Comparison of ENCODE assay signal across 9 mouse cellular contexts in genomic region chr6:142514912-142515311, GRCm38 (mm10). TPM values are rescaled to one million over a fixed set of nuclear protein-coding genes. Genes with fewer than 3 reads are reported as not detected.
DNase-seq lines count a peak whose midpoint lies in the region; ATAC-seq lines count a peak whose summit lies in the region.
"Had no signal": no experiment of that assay in that cellular context is flagged by ENCODE, and none has a peak within 500 bp of the region (broad histone marks: within the 10 kb centered on the region; RNA-seq: fewer than 3 reads in every experiment).

No protein-coding gene starts in this region.

- H3K9me3 ChIP-seq in hindbrain, embryonic 11.5 days (ENCODE audit: control insufficient read depth, low read length), result no peaks in the 10 kb centered on the region
- H3K9me3 ChIP-seq in hindbrain, embryonic 14.5 days (ENCODE audit: control insufficient read depth, low read length), result no peaks in the 10 kb centered on the region
- H3K9me3 ChIP-seq in limb, embryonic 11.5 days (ENCODE audit: control insufficient read depth, low read length), result no peaks in the 10 kb centered on the region

- H3K36me3 ChIP-seq in hindbrain, embryonic 11.5 days (ENCODE audit: control insufficient read depth, insufficient read depth, low read length), result no peaks in the 10 kb centered on the region
- no peaks in the 10 kb centered on the region for H3K36me3 ChIP-seq in hindbrain, embryonic 14.5 days (replicated peaks; ENCODE audit: control insufficient read depth, insufficient read depth)
- H3K36me3 ChIP-seq in limb, embryonic 11.5 days (ENCODE audit: control insufficient read depth, insufficient read depth, low read length), result no peaks in the 10 kb centered on the region

- peak; percentile 63 for DNase-seq in hindbrain, embryonic 11.5 days (ENCODE audit: low spot score)
- no peak for DNase-seq in hindbrain, embryonic 14.5 days (ENCODE audit: low spot score)
- DNase-seq in Muller cell, postnatal 12 days (ENCODE audit: inconsistent ontology term), result peak; percentile 16
- DNase-seq in cerebellum, adult 9-11 months, result peak; percentile 27
- DNase-seq in limb, embryonic 11.5 days (ENCODE audit: low spot score), result peak; percentile 72
- peak; percentile 64 for DNase-seq in telencephalon, adult 2 months (ENCODE audit: low read depth, low spot score)

- no peak overlapping the region for H3K27ac ChIP-seq in hindbrain, embryonic 11.5 days (ENCODE audit: low read depth, low read length)
- no peak overlapping the region for H3K27ac ChIP-seq in hindbrain, embryonic 14.5 days
- H3K27ac ChIP-seq in limb, embryonic 11.5 days (replicated peaks; ENCODE audit: low read depth, low read length), result no peak overlapping the region

- no peaks in the 10 kb centered on the region for H3K4me1 ChIP-seq in hindbrain, embryonic 11.5 days (replicated peaks; ENCODE audit: control insufficient read depth, insufficient read depth, low read length)
- H3K4me1 ChIP-seq in hindbrain, embryonic 14.5 days (replicated peaks; ENCODE audit: control insufficient read depth, insufficient read depth, low read length), result no peaks in the 10 kb centered on the region
- 0 out of 2 replicates have a peak, but pooled peaks cover 6% of the 10 kb centered on the region for H3K4me1 ChIP-seq in limb, embryonic 11.5 days (ENCODE audit: control insufficient read depth, insufficient read depth, low read length)

- no peak overlapping the region for H3K4me3 ChIP-seq in hindbrain, embryonic 11.5 days (ENCODE audit: low read depth, low read length)
- no peak overlapping the region for H3K4me3 ChIP-seq in hindbrain, embryonic 14.5 days (replicated peaks; ENCODE audit: low read length)
- H3K4me3 ChIP-seq in limb, embryonic 11.5 days (ENCODE audit: low read depth, low read length), result no peak overlapping the region

- WGBS in hindbrain, embryonic 11.5 days, result 4% methylated on average over 10 of the region's 10 CpGs
- WGBS in hindbrain, embryonic 14.5 days, result 2% methylated on average over 10 of the region's 10 CpGs
- WGBS in limb, embryonic 11.5 days, result 5% methylated on average over 10 of the region's 10 CpGs

- no peak overlapping the region for H3K4me2 ChIP-seq in hindbrain, embryonic 11.5 days (replicated peaks; ENCODE audit: low read depth, low read length)
- H3K4me2 ChIP-seq in hindbrain, embryonic 14.5 days (replicated peaks), result no peak overlapping the region
- no peak overlapping the region for H3K4me2 ChIP-seq in limb, embryonic 11.5 days (ENCODE audit: low read depth, severe bottlenecking)

- H3K27me3 ChIP-seq in hindbrain, embryonic 11.5 days (ENCODE audit: control insufficient read depth, insufficient read depth, low read length), result peaks cover 4% of the 10 kb centered on the region; the same call in 1 of the 2 replicates
- H3K27me3 ChIP-seq in hindbrain, embryonic 14.5 days (ENCODE audit: control insufficient read depth, insufficient read depth, low read length), result 0 out of 2 replicates have a peak, but pooled peaks cover 4% of the 10 kb centered on the region
- H3K27me3 ChIP-seq in limb, embryonic 11.5 days (ENCODE audit: control insufficient read depth, insufficient read depth, low read length), result no peaks in the 10 kb centered on the region

- no peak overlapping the region for H3K9ac ChIP-seq in hindbrain, embryonic 11.5 days (ENCODE audit: low read depth, low read length)
- no peak overlapping the region for H3K9ac ChIP-seq in hindbrain, embryonic 14.5 days
- no peak overlapping the region for H3K9ac ChIP-seq in limb, embryonic 11.5 days (ENCODE audit: low read length)

- ATAC-seq in hindbrain, embryonic 11.5 days (ENCODE audit: low FRiP score), result 0 out of 2 replicates have a peak, but pooled peaks have one; percentile 13
- ATAC-seq in hindbrain, embryonic 14.5 days (ENCODE audit: low FRiP score), result no peak
- 0 out of 2 replicates have a peak, but pooled peaks have one; percentile 17 for ATAC-seq in granulocyte monocyte progenitor cell, adult 5-6 weeks (replicated peaks; ENCODE audit: poor library complexity, severe bottlenecking)
- no peak for ATAC-seq in limb, embryonic 11.5 days (ENCODE audit: insufficient number of reproducible peaks, low FRiP score, low TSS enrichment, low read depth)
- ATAC-seq in activated CD4-positive, CD25-positive, alpha-beta regulatory T cell, adult 4 months, result no peak

RNA-seq across cellular contexts. Expression of gene Ldhb, which starts 7.2 kb away (rescaled TPM):
- polyA plus RNA-seq in hindbrain, embryonic 11.5 days (2014; fragmentation: Nextera tagmentation; extraction: Ambion mirVana), result 388 and 406 TPM in 2 replicates
- polyA plus RNA-seq in hindbrain, embryonic 14.5 days (2014; fragmentation: Nextera tagmentation; extraction: Ambion mirVana), result 483 and 499 TPM in 2 replicates
- 64.1 and 67.3 TPM in 2 replicates for total RNA-seq in granulocyte monocyte progenitor cell, adult 5-6 weeks (2014; fragmentation: Nextera tagmentation)
- total RNA-seq in granulocyte monocyte progenitor cell, adult 5-6 weeks (2017), result 41.2 and 42.4 TPM in 2 replicates
- 521 and 564 TPM in 2 replicates for polyA plus RNA-seq in limb, embryonic 11.5 days (2014; fragmentation: Nextera tagmentation; extraction: Ambion mirVana)
- polyA plus RNA-seq in activated CD4-positive, CD25-positive, alpha-beta regulatory T cell, adult 4 months (2017; shearing (Covaris generic)), result 10 to 100 TPM; 67.6 to 85.1 TPM

RNA-seq across cellular contexts. Expression of gene Gys2, which starts 42.0 kb away (rescaled TPM):
- polyA plus RNA-seq in hindbrain, embryonic 11.5 days (2014; fragmentation: Nextera tagmentation; extraction: Ambion mirVana), result 0.46 TPM in 1 of 2 replicates, not detected in the other
- 0.07 TPM in 1 of 2 replicates, not detected in the other for polyA plus RNA-seq in hindbrain, embryonic 14.5 days (2014; fragmentation: Nextera tagmentation; extraction: Ambion mirVana)
- not detected in 2 replicates for total RNA-seq in granulocyte monocyte progenitor cell, adult 5-6 weeks (2014; fragmentation: Nextera tagmentation)
- not detected in 2 replicates for total RNA-seq in granulocyte monocyte progenitor cell, adult 5-6 weeks (2017)
- polyA plus RNA-seq in limb, embryonic 11.5 days (2014; fragmentation: Nextera tagmentation; extraction: Ambion mirVana), result not detected in 2 replicates
- not detected for polyA plus RNA-seq in activated CD4-positive, CD25-positive, alpha-beta regulatory T cell, adult 4 months (2017; shearing (Covaris generic))
- polyA plus RNA-seq: heart, embryonic 14.5 days had no signal

RNA-seq across cellular contexts. Expression of gene Kcnj8, which starts 56.5 kb away (rescaled TPM):
- polyA plus RNA-seq in hindbrain, embryonic 11.5 days (2014; fragmentation: Nextera tagmentation; extraction: Ambion mirVana), result 4.1 and 4.8 TPM in 2 replicates
- 12.4 and 12.9 TPM in 2 replicates for polyA plus RNA-seq in hindbrain, embryonic 14.5 days (2014; fragmentation: Nextera tagmentation; extraction: Ambion mirVana)
- total RNA-seq in granulocyte monocyte progenitor cell, adult 5-6 weeks (2014; fragmentation: Nextera tagmentation), result not detected in 2 replicates
- not detected in 2 replicates for total RNA-seq in granulocyte monocyte progenitor cell, adult 5-6 weeks (2017)
- polyA plus RNA-seq in limb, embryonic 11.5 days (2014; fragmentation: Nextera tagmentation; extraction: Ambion mirVana), result 0.13 and 0.19 TPM in 2 replicates
- under 1 TPM in 1 of 2 experiments, not detected in 1; 0.20 TPM for polyA plus RNA-seq in activated CD4-positive, CD25-positive, alpha-beta regulatory T cell, adult 4 months (2017; shearing (Covaris generic))

Comparison
In these comparisons a context has a peak if more than half of its experiments do, and no peak if none do; other contexts are left out.
1. ATAC-seq: peak in hindbrain, embryonic 11.5 days (single experiment) and granulocyte monocyte progenitor cell, adult 5-6 weeks (single experiment); none in hindbrain, embryonic 14.5 days (single experiment), limb, embryonic 11.5 days (single experiment) and activated CD4-positive, CD25-positive, alpha-beta regulatory T cell, adult 4 months (single experiment).